Mouse (Mus musculus) intestine, embryonic 15.5 days (tissue): ENCODE data around the gene Birc5. TPM values are rescaled to one million over a fixed set of nuclear protein-coding genes. Genes with fewer than 3 reads are reported as not detected.

Experiments
- ATAC-seq: fragments of 200-750 bp; cut with Nextera tagmentation; 2 replicates; pipeline ENCODE4 v1.8.0; 2017; ENCODE audit warnings: moderate TSS enrichment, moderate library complexity
- H3K27ac ChIP-seq: fragments of 300-500 bp; sonication (generic); 2 replicates; pipeline ENCODE4 v1.5.1; 2015; ENCODE audit warnings: mild to moderate bottlenecking, inconsistent platforms
- H3K27me3 ChIP-seq: fragments of 300-500 bp; sonication (generic); replicated peaks from 2 replicates; pipeline ENCODE4 v1.6.1; 2015; ENCODE audit warnings: inconsistent platforms
- H3K36me3 ChIP-seq: fragments of 300-500 bp; sonication (generic); 2 replicates; pipeline ENCODE4 v1.6.1; 2015; ENCODE audit warnings: inconsistent platforms
- H3K4me1 ChIP-seq: fragments of 300-500 bp; sonication (generic); replicated peaks from 2 replicates; pipeline ENCODE4 v1.6.1; 2015; ENCODE audit warnings: inconsistent platforms
- H3K4me2 ChIP-seq: fragments of 300-500 bp; sonication (generic); replicated peaks from 2 replicates; pipeline ENCODE4 v1.6.1; 2015; ENCODE audit warnings: mild to moderate bottlenecking, inconsistent platforms
- H3K4me3 ChIP-seq: fragments of 300-500 bp; sonication (generic); replicated peaks from 2 replicates; pipeline ENCODE4 v1.5.1; 2015; ENCODE audit warnings: inconsistent platforms
- H3K9ac ChIP-seq: fragments of 300-500 bp; sonication (generic); 2 replicates; pipeline ENCODE4 v1.6.1; 2015; ENCODE audit warnings: inconsistent platforms
- H3K9me3 ChIP-seq: fragments of 300-500 bp; sonication (generic); 2 replicates; pipeline ENCODE4 v1.6.1; 2016; ENCODE audit warnings: inconsistent platforms
- WGBS: fragments of 180-500 bp; shearing (Covaris S2); methylation state at CpG from one replicate; pipeline ENCODE4 v1.1.7; 2015; 5-methylcytosine and 5-hydroxymethylcytosine counted together
- polyA plus RNA-seq: library from polyadenylated mRNA; unstranded; fragments of >200 nt; fragmentation: Nextera tagmentation; extraction: Ambion mirVana; gene quantifications from 2 replicates; pipeline ENCODE4 v1.2.1, GENCODE M21; 2015

The Birc5 gene
- polyA plus RNA-seq, 1 experiment from 2014 or later: 336 TPM

DNA sequence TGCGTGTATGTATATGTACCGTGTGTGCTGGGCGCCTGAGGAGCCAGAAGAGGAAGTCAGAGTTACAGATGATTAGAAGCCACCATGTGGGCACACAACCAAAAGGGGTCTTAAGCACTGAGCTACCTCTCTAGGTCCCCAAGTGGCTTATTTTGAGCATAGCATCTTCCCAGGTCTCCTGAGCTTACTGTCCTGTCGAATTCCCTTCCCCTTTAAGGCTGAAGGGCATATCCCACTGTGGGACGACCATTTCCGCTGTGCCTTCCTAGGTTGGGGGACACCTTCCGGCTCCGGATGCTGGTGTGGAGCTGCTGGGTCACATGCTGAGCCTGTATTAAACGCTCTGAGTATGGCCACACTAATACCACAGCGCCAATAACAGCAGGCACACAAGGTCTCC lies 45.6 kb downstream of the Birc5 start:
- Histone ChIP-seq H3K9ac (no peak overlapping the region), H3K4me3 (no peak overlapping the region), H3K27ac (no peak overlapping the region), H3K4me2 (no peak overlapping the region), H3K9me3 (no peaks in the 10 kb centered on the region), H3K4me1 (peaks cover 18% of the 10 kb centered on the region), H3K36me3 (no peaks in the 10 kb centered on the region), H3K27me3 (no peaks in the 10 kb centered on the region)
- WGBS: 57% methylated on average over 10 of the region's 10 CpGs
- no peak for ATAC-seq

DNA sequence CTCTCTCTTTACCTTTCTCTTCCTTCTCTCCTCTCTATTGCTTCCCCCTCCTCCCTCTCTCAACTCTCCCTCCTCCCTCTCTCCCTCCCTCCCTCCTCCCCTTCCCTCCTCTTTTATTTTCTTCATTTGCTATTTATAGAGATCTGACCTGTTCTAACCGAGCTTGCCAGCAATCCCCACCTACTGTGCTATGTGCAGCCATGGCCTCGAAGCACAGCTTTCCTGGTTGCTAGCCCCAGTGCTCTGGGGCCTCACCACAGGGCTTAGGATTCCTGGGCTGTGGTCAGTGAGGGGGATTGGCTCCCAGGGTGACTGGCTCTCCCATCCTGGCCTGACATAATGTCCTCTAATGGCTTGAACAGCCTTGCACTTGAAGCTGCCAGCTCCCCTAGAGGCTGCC lies 47.5 kb downstream of the Birc5 start:
- 33% methylated on average over 2 of the region's 2 CpGs for WGBS
- H3K4me3 ChIP-seq: no peak overlapping the region
- ATAC-seq: no peak
- no peaks in the 10 kb centered on the region for H3K9me3 ChIP-seq
- no peak overlapping the region for H3K4me2 ChIP-seq
- H3K9ac ChIP-seq: no peak overlapping the region
- no peaks in the 10 kb centered on the region for H3K36me3 ChIP-seq
- H3K4me1 ChIP-seq: 0 out of 2 replicates have a peak, but pooled peaks cover under 1% of the 10 kb centered on the region
- H3K27me3 ChIP-seq: no peaks in the 10 kb centered on the region
- no peak overlapping the region for H3K27ac ChIP-seq

DNA sequence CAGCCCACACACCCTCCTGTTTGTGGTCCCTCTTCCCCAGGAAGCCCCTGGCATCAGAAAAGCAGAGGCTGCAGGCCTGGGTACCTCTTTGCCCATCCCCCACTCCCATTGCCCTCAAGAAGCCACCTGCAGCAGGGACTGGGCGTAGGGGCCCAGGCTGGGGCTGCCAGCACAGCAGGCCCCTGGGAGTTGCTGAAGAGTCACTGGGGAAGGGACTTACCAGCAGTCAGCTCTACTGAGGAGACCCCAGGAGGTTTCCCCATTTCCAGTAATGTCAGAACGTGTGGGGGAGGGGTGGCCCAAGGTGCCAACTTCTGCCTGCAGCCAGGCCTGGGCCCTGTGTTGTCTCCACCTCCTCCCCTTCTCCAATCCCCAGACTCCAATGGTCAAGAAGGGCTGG lies 53.2 kb downstream of the Birc5 start:
- H3K4me3 ChIP-seq: no peak overlapping the region
- no peaks in the 10 kb centered on the region for H3K4me1 ChIP-seq
- H3K27ac ChIP-seq: no peak overlapping the region
- no peaks in the 10 kb centered on the region for H3K36me3 ChIP-seq
- no peak overlapping the region for H3K9ac ChIP-seq
- no peaks in the 10 kb centered on the region for H3K27me3 ChIP-seq
- no peak overlapping the region for H3K4me2 ChIP-seq
- H3K9me3 ChIP-seq: no peaks in the 10 kb centered on the region
- WGBS: 62% methylated on average over 2 of the region's 2 CpGs
- ATAC-seq: no peak

DNA sequence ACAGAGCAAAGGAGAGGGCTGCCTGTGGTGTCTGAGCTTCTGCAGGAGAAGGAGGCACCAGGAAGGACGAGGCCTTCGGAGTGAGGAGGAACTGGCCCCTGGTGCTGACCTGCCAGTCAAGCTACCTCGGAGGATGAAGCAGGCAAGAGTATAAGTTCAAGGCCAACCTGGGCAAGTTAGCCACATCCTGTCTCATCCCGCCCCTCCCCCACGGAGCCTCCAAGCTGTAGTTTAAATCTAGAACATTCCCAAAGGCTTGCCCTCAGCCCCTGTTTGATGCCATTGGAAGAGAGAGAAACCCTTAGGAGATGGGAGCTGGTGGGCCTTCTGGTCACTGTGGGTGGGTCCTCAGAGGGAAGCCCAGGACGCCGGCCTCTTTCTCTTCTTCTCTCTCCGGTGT lies 55.4 kb downstream of the Birc5 start:
- Histone ChIP-seq H3K27me3 (no peaks in the 10 kb centered on the region), H3K4me1 (no peaks in the 10 kb centered on the region), H3K4me3 (no peak overlapping the region), H3K9ac (no peak overlapping the region), H3K9me3 (no peaks in the 10 kb centered on the region), H3K36me3 (no peaks in the 10 kb centered on the region), H3K4me2 (no peak overlapping the region), H3K27ac (no peak overlapping the region)
- WGBS: 78% methylated on average over 8 of the region's 8 CpGs
- no peak for ATAC-seq

Other genes starting within 250 kb of the Birc5 start
- gene Tnrc6c, start 195.0 kb upstream of the Birc5 start, polyA plus RNA-seq: 9.6 TPM in 2 replicates
- 6.6 and 7.7 TPM in 2 replicates for gene Tmc8, start 67.2 kb upstream of the Birc5 start, polyA plus RNA-seq
- gene Tmc6, start 67.1 kb upstream of the Birc5 start, polyA plus RNA-seq: 28.3 and 34.7 TPM in 2 replicates
- gene 6030468B19Rik, start 51.6 kb upstream of the Birc5 start, polyA plus RNA-seq: 1.1 and 1.2 TPM in 2 replicates
- 0.26 and 0.38 TPM in 2 replicates for gene Gm20708, start 39.6 kb upstream of the Birc5 start, polyA plus RNA-seq
- 135 and 151 TPM in 2 replicates for gene Syngr2, start 39.6 kb upstream of the Birc5 start, polyA plus RNA-seq
- gene Afmid, start 23.3 kb upstream of the Birc5 start, polyA plus RNA-seq: 8.3 and 8.9 TPM in 2 replicates
- gene Tk1, start 23.2 kb upstream of the Birc5 start, polyA plus RNA-seq: 144 and 146 TPM in 2 replicates
- not detected in 2 replicates for gene Tmem235, start 11.5 kb downstream of the Birc5 start, polyA plus RNA-seq
- gene Tha1, start 24.2 kb downstream of the Birc5 start, polyA plus RNA-seq: 7.1 and 9.7 TPM in 2 replicates
- 18.4 and 19.1 TPM in 2 replicates for gene Socs3, start 120.8 kb downstream of the Birc5 start, polyA plus RNA-seq
- 32.6 and 33.5 TPM in 2 replicates for gene Pgs1, start 137.0 kb downstream of the Birc5 start, polyA plus RNA-seq